In the genomic region with DNA sequence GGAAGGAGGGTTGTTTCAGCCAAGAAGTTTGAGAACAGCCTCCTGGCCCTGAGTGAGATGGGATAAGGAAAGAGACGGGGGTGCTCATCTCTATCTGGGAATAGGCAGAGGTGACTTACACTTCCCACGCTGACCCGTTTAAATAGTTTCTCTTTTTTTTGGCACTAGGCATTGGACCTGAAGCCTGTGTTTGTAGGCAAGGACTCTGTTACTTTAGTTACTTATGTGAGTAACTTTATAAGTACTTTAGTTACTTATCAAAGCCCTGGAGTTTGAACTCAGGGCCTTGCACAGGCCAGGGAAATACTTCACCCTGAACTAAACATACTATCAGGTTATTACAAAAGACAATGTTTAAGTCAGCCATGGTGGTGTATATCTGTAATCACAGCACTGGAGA, we compare ENCODE assay signal across 25 mouse cellular contexts.
"Had no signal": no experiment of that assay in that cellular context is flagged by ENCODE, and none has a peak within 500 bp of the region (broad histone marks: within the 10 kb centered on the region; RNA-seq: fewer than 3 reads in every experiment).

No protein-coding gene starts in this region.

- H3K4me3 ChIP-seq: heart, adult 2 months; heart, embryonic 10.5 days; heart, embryonic 12.5 days; heart, embryonic 13.5 days; heart, embryonic 15.5 days; hindbrain, embryonic 10.5 days; hindbrain, embryonic 12.5 days; hindbrain, embryonic 13.5 days; hindbrain, embryonic 15.5 days; intestine, embryonic 15.5 days; kidney, embryonic 15.5 days; layer of hippocampus, adult 2 months; left cerebral cortex, adult 2 months had no signal

- H3K27ac ChIP-seq: heart, adult 2 months; heart, embryonic 10.5 days; heart, embryonic 13.5 days; heart, embryonic 15.5 days; hindbrain, embryonic 10.5 days; hindbrain, embryonic 12.5 days; hindbrain, embryonic 13.5 days; hindbrain, embryonic 14.5 days; hindbrain, embryonic 15.5 days; hindbrain, postnatal 0 days; intestine, embryonic 15.5 days; kidney, embryonic 15.5 days; kidney, postnatal 0 days; layer of hippocampus, adult 2 months; left cerebral cortex, adult 2 months had no signal

- H3K27me3 ChIP-seq: heart, embryonic 15.5 days; hindbrain, embryonic 15.5 days; intestine, embryonic 15.5 days; kidney, embryonic 15.5 days had no signal

- H3K36me3 ChIP-seq: heart, embryonic 10.5 days; heart, embryonic 12.5 days; heart, embryonic 13.5 days; heart, embryonic 15.5 days; hindbrain, embryonic 10.5 days; hindbrain, embryonic 12.5 days; hindbrain, embryonic 13.5 days; hindbrain, embryonic 15.5 days; intestine, embryonic 15.5 days; kidney, embryonic 15.5 days had no signal

- DNase-seq: heart, adult 2 months; heart, postnatal 10 days; heart, postnatal 14 days; heart, postnatal 36 days; heart, postnatal 4 days; kidney, adult 11 months; kidney, adult 8-10 months; kidney, postnatal 36 days; layer of hippocampus, adult 9-11 months; layer of hippocampus, postnatal 36 days had no signal
